Mouse (Mus musculus) lung, postnatal 4 days (tissue): Measurements from ENCODE around the gene Tysnd1.

Source experiments
- DNase-seq, 2 experiments: peaks; one replicate each; pipeline ENCODE4 v3.0.0; 2021

The Tysnd1 gene

GRCm38 (mm10) chr10:61741306-61741705 lies 46.0 kb downstream of the Tysnd1 start:
- no peak for DNase-seq

DNA sequence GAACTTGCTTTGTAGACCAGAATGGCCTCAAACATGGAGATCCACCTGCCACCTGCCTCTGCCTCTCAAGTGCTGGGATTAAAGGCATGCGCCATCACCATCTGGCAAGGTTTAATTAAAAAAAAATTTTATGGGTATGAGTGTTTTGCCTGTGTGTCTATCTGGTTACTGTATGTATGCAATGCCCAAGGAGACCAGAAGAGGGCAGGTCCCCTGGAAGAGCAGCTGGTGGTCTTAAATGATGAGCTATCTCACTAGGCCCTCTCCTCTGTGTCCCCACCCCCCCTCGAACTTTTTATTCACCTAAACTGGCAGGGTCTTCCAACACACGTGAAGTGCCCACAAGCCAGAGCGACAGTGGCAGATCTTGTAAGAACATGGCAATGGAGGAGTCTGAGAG lies 46.6 kb downstream of the Tysnd1 start:
- DNase-seq: no peak

- DNase-seq: no peak
Observed at GRCm38 (mm10) chr10:61742336-61742735, 47.0 kb downstream of the Tysnd1 start.

- DNase-seq: peak in 1 of 2 experiments; percentile 57
Observed at GRCm38 (mm10) chr10:61745133-61745532, 49.8 kb downstream of the Tysnd1 start.

GRCm38 (mm10) chr10:61747302-61747701 lies 52.0 kb downstream of the Tysnd1 start:
- no peak for DNase-seq

DNA sequence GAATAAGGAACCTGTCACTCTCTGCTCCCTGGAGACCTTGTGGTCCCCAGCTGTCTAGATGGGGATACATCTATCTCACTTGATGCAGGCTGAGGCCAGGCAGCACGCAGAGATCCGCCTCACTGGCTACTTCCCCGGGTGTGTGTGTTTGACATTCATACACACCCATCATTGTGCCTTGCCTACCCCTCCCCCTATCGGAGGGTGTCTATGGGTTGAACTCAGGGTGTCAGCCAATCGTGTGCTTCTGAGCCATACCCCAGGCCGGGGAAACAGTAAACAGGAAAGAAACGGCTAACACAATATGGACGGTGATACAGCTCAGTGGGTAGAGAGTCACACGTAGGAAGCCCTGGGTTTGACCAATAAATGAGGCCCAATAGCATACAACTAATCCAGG lies 54.7 kb downstream of the Tysnd1 start:
- DNase-seq: no peak

DNA sequence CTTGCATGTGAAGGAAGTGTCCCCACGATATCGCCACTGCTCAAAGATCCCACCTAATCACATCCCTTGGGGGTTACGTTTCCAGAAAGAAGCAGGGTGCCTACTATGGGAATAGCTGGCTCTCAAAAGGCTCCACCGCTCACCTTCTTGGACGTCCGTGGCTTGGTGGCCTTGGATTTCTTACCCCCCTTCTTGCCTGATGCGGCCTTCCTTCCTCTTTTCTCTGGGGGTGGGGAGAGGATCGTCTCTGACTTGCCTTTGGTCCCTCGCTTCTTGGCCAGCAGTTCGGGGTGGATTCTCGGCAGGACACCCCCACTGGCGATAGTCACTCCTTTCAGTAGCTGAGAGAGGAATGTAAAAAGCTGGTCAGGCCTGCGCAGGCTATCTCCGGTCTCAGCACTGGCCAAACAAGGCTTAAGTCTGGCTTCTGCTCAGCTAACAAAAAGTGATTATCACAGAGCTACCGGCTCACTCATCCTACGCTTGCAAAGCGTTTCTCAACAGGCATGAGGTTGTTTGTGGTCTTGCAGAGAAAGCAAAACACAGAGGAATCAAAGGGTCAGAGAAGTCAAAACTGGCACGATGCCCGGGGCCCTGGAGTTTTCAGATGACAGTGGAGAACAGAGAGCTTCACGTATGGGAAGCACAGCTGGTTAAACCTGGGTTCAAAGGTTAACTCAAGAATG lies 56.4 kb downstream of the Tysnd1 start:
- peak; percentile 58 to 75 for DNase-seq
